Mouse (Mus musculus): ENCODE measurements around the gene Dnaaf3. TPM values are rescaled to one million over a fixed set of nuclear protein-coding genes. Genes with fewer than 3 reads are reported as not detected.
"Not testable (repeated sequence)": the region's sequence is repeated elsewhere in the genome, so short reads cannot be mapped to it uniquely, and the experiment has no call there.

Gene Dnaaf3
- polyA plus RNA-seq, 1 experiment from 2014 or later: 1.4 TPM

- Histone ChIP-seq H3K4me3 (ENCODE audit: low read depth, low read length) (peak overlapping the region; percentile 31), H3K4me1 (ENCODE audit: control insufficient read depth, insufficient read depth, low read length) (peaks cover 12% of the 10 kb centered on the region; the same call in 1 of the 2 replicates), H3K9me3 (ENCODE audit: control insufficient read depth, low read length) (no peaks in the 10 kb centered on the region), H3K4me2 (ENCODE audit: low read depth, low read length) (peak overlapping the region; percentile 60), H3K27me3 (replicated peaks; ENCODE audit: control insufficient read depth, insufficient read depth, low read length) (no peaks in the 10 kb centered on the region), H3K36me3 (ENCODE audit: control insufficient read depth, insufficient read depth, low read length) (no peaks in the 10 kb centered on the region), H3K9ac (ENCODE audit: low read depth, low read length) (no peak overlapping the region), H3K27ac (replicated peaks; ENCODE audit: low read depth, low read length) (no peak overlapping the region)
- WGBS: 68% methylated on average over 15 of the region's 15 CpGs
- DNase-seq (ENCODE audit: low spot score) (no peak), ATAC-seq (ENCODE audit: low read depth) (no peak; the same call in 1 of the 2 replicates)
Measured at GRCm38 (mm10) chr7:4546050-4546449, 13.8 kb upstream of the Dnaaf3 start.

DNA sequence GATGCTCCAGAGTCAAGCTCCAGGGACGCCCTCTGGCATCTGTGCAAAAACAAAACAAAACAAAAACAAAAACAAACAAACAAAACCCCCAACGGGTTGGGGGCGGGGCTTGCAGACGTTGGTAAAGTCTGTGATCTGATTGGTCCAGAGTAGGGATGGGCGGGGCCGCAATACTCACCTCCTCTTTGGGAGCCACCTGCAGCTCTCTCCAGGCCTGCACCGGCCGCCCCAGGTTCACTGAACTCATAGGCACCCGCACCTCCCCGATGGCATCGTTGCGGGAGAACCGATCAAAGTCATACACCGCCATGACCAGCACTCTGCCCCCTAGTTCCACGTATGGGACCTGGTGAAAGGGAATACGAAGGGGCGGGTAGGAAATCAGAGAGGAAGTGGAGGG is 9.8 kb upstream of the Dnaaf3 start:
- H3K4me3 ChIP-seq (ENCODE audit: low read depth, low read length): no peak overlapping the region
- DNase-seq (ENCODE audit: low spot score): no peak
- H3K4me2 ChIP-seq (ENCODE audit: low read depth, low read length): no peak overlapping the region
- no peak for ATAC-seq (ENCODE audit: low read depth)
- H3K27ac ChIP-seq (replicated peaks; ENCODE audit: low read depth, low read length): no peak overlapping the region
- no peaks in the 10 kb centered on the region for H3K36me3 ChIP-seq (ENCODE audit: control insufficient read depth, insufficient read depth, low read length)
- H3K27me3 ChIP-seq (replicated peaks; ENCODE audit: control insufficient read depth, insufficient read depth, low read length): no peaks in the 10 kb centered on the region
- H3K9ac ChIP-seq (ENCODE audit: low read depth, low read length): no peak overlapping the region
- H3K9me3 ChIP-seq (ENCODE audit: control insufficient read depth, low read length): no peaks in the 10 kb centered on the region
- H3K4me1 ChIP-seq (ENCODE audit: control insufficient read depth, insufficient read depth, low read length): peaks cover 7% of the 10 kb centered on the region; the same call in 1 of the 2 replicates
- 32% methylated on average over 17 of the region's 17 CpGs for WGBS

DNA sequence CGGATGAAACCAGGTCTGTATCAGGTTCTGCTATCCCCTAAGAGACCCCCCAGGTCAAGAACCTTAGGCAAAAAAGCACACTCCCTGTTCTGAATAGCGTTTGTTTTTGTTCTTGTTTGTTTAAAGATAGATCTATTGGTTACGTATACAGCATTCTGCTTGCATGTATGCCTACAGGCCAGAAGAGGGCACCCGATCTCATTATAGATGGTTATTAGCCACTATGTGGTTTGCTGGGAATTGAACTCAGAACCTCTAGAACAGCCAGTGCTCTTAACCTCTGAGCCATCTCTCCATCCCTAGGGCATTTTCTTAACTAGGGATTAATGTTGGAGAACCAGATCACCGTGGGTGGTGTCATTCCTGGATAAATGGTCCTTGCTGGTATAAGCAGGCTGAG is 9.1 kb upstream of the Dnaaf3 start:
- Histone ChIP-seq H3K4me1 (ENCODE audit: control insufficient read depth, insufficient read depth, low read length) (peaks cover under 1% of the 10 kb centered on the region; the same call in 1 of the 2 replicates), H3K9ac (ENCODE audit: low read depth, low read length) (no peak overlapping the region), H3K27me3 (replicated peaks; ENCODE audit: control insufficient read depth, insufficient read depth, low read length) (no peaks in the 10 kb centered on the region), H3K27ac (replicated peaks; ENCODE audit: low read depth, low read length) (no peak overlapping the region), H3K4me3 (ENCODE audit: low read depth, low read length) (no peak overlapping the region), H3K9me3 (ENCODE audit: control insufficient read depth, low read length) (no peaks in the 10 kb centered on the region), H3K36me3 (ENCODE audit: control insufficient read depth, insufficient read depth, low read length) (no peaks in the 10 kb centered on the region), H3K4me2 (ENCODE audit: low read depth, low read length) (no peak overlapping the region)
- no peak for DNase-seq (ENCODE audit: low spot score)
- WGBS: 68% methylated on average over 5 of the region's 5 CpGs
- no peak for ATAC-seq (ENCODE audit: low read depth)

DNA sequence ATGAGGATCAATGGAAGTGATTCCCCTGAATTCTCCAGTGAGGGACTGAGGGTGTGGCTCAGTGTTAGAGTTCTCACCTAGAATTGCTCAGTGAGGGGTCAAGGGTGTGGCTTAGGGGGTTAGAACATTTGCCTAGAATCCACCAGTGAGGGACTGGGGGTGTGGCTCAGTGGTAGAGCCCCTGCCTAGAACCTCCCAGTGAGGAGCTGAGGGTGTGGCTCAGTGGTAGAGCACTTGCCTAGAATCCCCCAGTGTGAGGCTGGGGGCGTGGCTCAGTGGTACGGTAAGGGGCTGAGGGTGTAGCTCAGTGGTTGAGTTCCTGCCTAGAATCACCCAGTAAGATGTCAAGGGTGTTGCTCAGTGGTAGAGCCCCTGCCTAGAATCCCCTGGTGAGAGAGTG is 6.8 kb upstream of the Dnaaf3 start:
- no peaks in the 10 kb centered on the region for H3K27me3 ChIP-seq (replicated peaks; ENCODE audit: control insufficient read depth, insufficient read depth, low read length)
- no peak overlapping the region for H3K4me3 ChIP-seq (ENCODE audit: low read depth, low read length)
- DNase-seq (ENCODE audit: low spot score): no peak
- H3K9ac ChIP-seq (ENCODE audit: low read depth, low read length): no peak overlapping the region
- H3K4me2 ChIP-seq (ENCODE audit: low read depth, low read length): no peak overlapping the region
- H3K27ac ChIP-seq (replicated peaks; ENCODE audit: low read depth, low read length): no peak overlapping the region
- H3K36me3 ChIP-seq (ENCODE audit: control insufficient read depth, insufficient read depth, low read length): no peaks in the 10 kb centered on the region
- no peak for ATAC-seq (ENCODE audit: low read depth)
- 73% methylated on average over 2 of the region's 2 CpGs for WGBS
- H3K4me1 ChIP-seq (ENCODE audit: control insufficient read depth, insufficient read depth, low read length): no peaks in the 10 kb centered on the region
- H3K9me3 ChIP-seq (ENCODE audit: control insufficient read depth, low read length): no peaks in the 10 kb centered on the region

DNA sequence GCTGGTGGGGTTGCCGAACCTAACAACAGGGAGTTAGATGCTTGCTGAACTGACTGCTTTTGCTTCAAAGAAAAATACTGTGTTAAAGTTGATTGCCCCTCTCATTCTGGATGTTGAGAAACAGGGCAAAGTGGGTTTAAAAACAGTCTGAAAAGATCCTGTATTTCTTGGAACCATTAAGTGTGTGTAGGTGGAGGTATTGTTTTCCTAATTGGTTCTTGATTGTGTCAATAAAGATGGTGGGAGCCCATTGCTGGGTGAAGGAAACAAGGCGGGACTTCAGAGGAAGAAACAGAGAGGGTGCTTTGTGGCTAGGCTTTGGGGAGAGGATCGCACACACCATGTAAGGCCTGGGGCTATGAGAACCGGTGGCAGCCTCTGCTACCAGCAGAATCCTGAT is 4.9 kb upstream of the Dnaaf3 start:
- WGBS: 44% methylated on average over 4 of the region's 4 CpGs
- no peak overlapping the region for H3K9ac ChIP-seq (ENCODE audit: low read depth, low read length)
- no peaks in the 10 kb centered on the region for H3K9me3 ChIP-seq (ENCODE audit: control insufficient read depth, low read length)
- H3K4me2 ChIP-seq (ENCODE audit: low read depth, low read length): no peak overlapping the region
- ATAC-seq (ENCODE audit: low read depth) (no peak), DNase-seq (ENCODE audit: low spot score) (no peak)
- H3K36me3 ChIP-seq (ENCODE audit: control insufficient read depth, insufficient read depth, low read length): no peaks in the 10 kb centered on the region
- no peaks in the 10 kb centered on the region for H3K27me3 ChIP-seq (replicated peaks; ENCODE audit: control insufficient read depth, insufficient read depth, low read length)
- H3K4me3 ChIP-seq (ENCODE audit: low read depth, low read length): no peak overlapping the region
- H3K4me1 ChIP-seq (ENCODE audit: control insufficient read depth, insufficient read depth, low read length): no peaks in the 10 kb centered on the region
- no peak overlapping the region for H3K27ac ChIP-seq (replicated peaks; ENCODE audit: low read depth, low read length)

GRCm38 (mm10) chr7:4536369-4536768 is 4.1 kb upstream of the Dnaaf3 start:
- H3K4me3 ChIP-seq (ENCODE audit: low read depth, low read length): no peak overlapping the region
- H3K4me1 ChIP-seq (ENCODE audit: control insufficient read depth, insufficient read depth, low read length): no peaks in the 10 kb centered on the region
- ATAC-seq (ENCODE audit: low read depth) (no peak), DNase-seq (ENCODE audit: low spot score) (no peak)
- H3K27ac ChIP-seq (replicated peaks; ENCODE audit: low read depth, low read length): no peak overlapping the region
- H3K36me3 ChIP-seq (ENCODE audit: control insufficient read depth, insufficient read depth, low read length): no peaks in the 10 kb centered on the region
- no peaks in the 10 kb centered on the region for H3K9me3 ChIP-seq (ENCODE audit: control insufficient read depth, low read length)
- no peak overlapping the region for H3K4me2 ChIP-seq (ENCODE audit: low read depth, low read length)
- H3K9ac ChIP-seq (ENCODE audit: low read depth, low read length): no peak overlapping the region
- WGBS: 86% methylated on average over 4 of the region's 4 CpGs
- no peaks in the 10 kb centered on the region for H3K27me3 ChIP-seq (replicated peaks; ENCODE audit: control insufficient read depth, insufficient read depth, low read length)

GRCm38 (mm10) chr7:4530166-4530565 is 2.1 kb downstream of the Dnaaf3 start:
- not testable (repeated sequence) for H3K4me3 ChIP-seq (ENCODE audit: low read depth, low read length); H3K4me1 ChIP-seq (ENCODE audit: control insufficient read depth, insufficient read depth, low read length); H3K9me3 ChIP-seq (ENCODE audit: control insufficient read depth, low read length); H3K27me3 ChIP-seq (replicated peaks; ENCODE audit: control insufficient read depth, insufficient read depth, low read length); H3K4me2 ChIP-seq (ENCODE audit: low read depth, low read length); DNase-seq (ENCODE audit: low spot score); H3K36me3 ChIP-seq (ENCODE audit: control insufficient read depth, insufficient read depth, low read length); H3K9ac ChIP-seq (ENCODE audit: low read depth, low read length); H3K27ac ChIP-seq (replicated peaks; ENCODE audit: low read depth, low read length); ATAC-seq (ENCODE audit: low read depth)
- WGBS: 32% methylated on average over 8 of the region's 8 CpGs

DNA sequence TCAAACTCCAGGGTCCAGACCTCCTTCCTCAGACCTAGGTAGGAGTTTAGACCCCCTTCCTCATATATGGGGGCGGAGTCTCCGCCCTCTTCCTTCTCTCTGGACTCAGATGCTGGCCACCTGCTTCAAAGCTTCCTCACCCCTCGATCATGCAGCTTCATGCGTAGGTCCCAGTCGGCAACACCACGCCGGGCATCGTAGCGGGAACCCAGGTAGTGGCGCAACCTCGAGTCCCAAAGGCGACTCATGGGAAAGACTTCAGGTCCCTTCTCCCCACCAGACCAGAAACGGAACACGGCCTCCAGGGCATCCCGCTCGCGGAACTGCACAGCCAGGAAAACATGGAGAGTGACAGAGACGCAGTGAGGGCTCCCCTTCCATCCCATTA is 5.0 kb downstream of the Dnaaf3 start:
- 0 out of 2 replicates have a peak overlapping the region, but pooled peaks have one; percentile 22 for H3K9ac ChIP-seq (ENCODE audit: low read depth, low read length)
- no peak for ATAC-seq (ENCODE audit: low read depth)

More for the DNA sequence above, 5.0 kb downstream of the Dnaaf3 start:
- Histone ChIP-seq H3K27ac (replicated peaks; ENCODE audit: low read depth, low read length) (no peak overlapping the region), H3K9me3 (ENCODE audit: control insufficient read depth, low read length) (no peaks in the 10 kb centered on the region), H3K36me3 (ENCODE audit: control insufficient read depth, insufficient read depth, low read length) (no peaks in the 10 kb centered on the region), H3K27me3 (replicated peaks; ENCODE audit: control insufficient read depth, insufficient read depth, low read length) (no peaks in the 10 kb centered on the region), H3K4me3 (ENCODE audit: low read depth, low read length) (peak overlapping the region; percentile 40; the same call in 1 of the 2 replicates), H3K4me2 (ENCODE audit: low read depth, low read length) (peak overlapping the region; percentile 72), H3K4me1 (ENCODE audit: control insufficient read depth, insufficient read depth, low read length) (peaks cover 5% of the 10 kb centered on the region; the same call in 1 of the 2 replicates)
- 47% methylated on average over 18 of the region's 18 CpGs for WGBS
- no peak for DNase-seq (ENCODE audit: low spot score)

All from embryonic facial prominence, embryonic 14.5 days (tissue).